Mouse (Mus musculus): Measurements from ENCODE around the gene Tcaf3.

Gene Tcaf3

DNA sequence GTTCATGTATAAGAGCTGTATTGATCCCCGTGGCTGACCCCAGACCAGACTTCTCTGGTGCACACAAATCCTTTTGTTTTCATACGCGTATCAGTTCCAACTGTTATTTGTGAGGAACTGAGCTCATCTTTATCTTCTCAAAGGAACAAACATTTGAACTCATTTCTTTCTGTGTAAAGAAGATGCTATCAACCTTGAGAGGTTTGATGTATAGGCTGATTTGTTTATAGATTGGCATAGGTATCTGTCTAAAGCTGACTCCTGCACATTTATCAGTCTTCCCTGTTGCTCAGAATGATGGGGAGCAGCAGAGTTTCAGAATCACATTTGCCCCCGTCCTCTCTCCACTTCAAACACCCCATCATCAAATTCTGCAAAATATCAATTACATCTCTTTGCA lies at the start of gene Tcaf3:
Gene Tcaf3 (minus strand): TSS at position 101 of the 400 bp plus-strand sequence.
- no peak for DNase-seq

DNA sequence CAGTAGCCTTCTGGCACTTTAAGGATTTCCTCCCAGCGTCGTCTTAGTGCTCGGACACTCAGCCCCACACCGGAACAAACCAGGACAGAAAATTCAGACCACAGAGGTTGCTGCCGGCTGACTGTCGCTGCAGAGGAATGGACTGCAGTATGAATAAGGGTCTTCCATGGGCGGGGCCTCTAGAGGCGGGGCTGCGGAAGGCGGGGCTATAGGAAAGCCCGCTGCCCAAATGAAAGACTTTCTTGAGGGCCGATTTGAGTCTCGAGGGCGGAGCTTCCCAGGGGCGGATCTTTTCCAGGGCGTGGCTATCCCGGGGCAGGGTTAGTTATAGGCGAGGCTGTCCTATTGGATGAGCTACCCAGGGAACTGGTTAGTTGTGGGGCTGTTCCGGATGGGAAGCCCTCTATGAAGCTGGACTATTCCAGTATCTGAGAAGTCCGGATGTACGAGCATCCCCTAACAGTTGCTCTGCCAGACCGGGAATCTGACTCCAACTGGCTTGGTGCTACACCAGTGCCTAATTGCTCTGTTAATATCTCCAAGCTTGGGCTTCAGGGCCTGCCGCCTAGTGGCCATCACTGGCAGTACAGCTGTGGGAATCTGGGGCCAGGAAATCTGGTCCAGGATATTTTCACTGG lies 47.5 kb upstream of the Tcaf3 start, which contains the start of gene Tcaf2:
Gene Tcaf2 (minus strand): TSS at position 343 of the 638 bp plus-strand sequence.
- DNase-seq = peak; percentile 80

DNA sequence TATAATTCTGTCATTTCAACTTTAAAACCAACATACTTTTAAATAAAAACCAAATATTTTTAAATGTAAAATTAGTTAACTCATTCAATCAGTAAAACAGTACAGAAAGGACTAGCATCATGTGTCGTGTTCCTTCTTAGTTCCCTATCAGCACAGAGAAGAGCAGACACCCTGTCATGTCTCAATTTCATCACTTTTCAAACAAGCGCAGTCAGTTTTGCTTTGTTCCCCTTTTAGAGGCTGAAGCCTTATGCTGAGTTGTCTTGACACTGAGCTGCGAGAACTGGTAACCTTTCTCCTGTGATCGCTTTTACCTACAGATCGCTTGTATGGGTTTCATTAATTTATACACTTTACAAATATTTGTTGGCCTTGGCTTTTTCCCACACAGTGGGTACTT lies 36.9 kb upstream of the Tcaf3 start:
- no peak for DNase-seq

DNA sequence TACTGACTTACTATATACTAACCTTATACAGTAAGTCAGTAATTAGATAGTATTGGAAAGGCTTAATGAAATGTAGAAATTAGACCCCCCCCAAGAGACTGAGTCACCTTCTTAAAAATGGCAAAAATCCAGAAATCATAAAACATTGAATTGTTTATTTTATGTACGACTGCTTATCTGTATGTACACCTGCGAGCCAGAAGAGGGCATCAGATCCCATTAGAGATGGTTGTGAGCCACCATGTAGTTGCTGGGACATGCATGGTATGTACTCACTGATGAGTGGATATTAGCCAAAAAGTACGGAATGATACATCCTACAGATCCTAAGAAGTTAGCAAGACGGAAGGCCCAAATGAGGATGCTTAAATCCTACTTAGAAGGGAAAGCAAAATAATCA lies 33.9 kb upstream of the Tcaf3 start:
- no peak for DNase-seq

DNA sequence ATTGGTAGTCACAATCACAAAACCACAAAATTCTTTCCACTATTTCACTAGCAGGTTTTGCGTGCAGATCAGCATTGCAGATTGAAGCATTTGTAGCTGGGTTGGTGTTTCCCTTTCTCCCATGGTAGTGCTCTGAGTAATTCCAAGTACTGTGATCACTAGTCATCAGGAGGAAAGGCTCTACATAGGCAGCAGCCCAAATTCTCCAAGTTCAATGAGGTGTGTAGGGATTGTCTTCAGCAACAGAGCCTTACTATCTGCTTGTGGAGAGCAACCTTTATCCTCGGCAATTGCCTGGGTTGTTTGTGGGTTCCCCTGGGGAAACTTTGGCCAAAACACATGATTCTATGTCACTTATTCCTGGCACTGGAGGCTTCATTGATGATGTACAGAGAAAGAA lies 19.4 kb upstream of the Tcaf3 start:
- no peak for DNase-seq

DNA sequence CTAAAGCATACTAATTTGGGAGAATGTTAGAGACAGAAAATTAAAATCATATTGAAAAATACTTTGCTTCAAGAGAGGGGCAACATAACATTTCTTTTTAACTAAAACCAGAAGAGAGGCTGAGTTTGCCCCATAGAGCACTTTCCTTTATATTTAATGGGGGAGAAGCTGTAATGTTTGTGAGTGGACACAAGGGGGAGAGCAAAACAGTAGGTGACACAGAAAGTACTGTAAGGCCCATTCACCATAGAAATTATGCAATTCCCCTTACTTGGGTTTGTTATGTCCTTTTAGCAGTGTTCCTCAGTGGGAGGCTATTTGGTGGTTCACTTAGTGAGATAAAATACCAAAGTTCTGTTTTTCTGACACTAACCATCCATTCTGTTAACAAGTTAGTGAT lies 14.7 kb upstream of the Tcaf3 start:
- no peak for DNase-seq

DNA sequence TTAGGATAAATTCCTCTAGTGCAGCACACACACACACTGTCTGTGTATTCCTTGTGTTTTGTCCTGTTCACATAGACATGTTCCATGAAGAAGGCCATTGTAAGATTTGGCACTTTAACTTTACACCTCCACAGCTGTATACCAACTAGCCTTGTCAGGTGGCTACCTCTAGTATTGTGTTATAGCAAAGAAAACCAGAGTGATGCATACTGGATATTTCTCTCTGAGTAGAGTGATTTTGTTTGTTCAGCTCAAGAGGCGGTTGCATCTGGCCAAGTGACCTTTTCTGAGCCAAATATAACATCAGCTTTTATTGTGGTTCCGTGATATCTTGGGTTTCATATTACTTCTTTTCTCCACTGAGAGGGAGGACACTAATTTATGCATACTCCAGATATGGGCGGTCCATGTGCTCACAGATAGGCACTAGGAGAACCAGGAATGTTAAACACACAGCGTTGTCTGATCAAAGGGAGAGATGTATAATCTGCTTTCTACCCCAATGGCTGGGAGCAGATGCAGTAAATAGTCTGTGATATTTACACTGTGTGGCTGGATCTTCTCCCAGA lies 13.5 kb upstream of the Tcaf3 start:
- DNase-seq = no peak

DNA sequence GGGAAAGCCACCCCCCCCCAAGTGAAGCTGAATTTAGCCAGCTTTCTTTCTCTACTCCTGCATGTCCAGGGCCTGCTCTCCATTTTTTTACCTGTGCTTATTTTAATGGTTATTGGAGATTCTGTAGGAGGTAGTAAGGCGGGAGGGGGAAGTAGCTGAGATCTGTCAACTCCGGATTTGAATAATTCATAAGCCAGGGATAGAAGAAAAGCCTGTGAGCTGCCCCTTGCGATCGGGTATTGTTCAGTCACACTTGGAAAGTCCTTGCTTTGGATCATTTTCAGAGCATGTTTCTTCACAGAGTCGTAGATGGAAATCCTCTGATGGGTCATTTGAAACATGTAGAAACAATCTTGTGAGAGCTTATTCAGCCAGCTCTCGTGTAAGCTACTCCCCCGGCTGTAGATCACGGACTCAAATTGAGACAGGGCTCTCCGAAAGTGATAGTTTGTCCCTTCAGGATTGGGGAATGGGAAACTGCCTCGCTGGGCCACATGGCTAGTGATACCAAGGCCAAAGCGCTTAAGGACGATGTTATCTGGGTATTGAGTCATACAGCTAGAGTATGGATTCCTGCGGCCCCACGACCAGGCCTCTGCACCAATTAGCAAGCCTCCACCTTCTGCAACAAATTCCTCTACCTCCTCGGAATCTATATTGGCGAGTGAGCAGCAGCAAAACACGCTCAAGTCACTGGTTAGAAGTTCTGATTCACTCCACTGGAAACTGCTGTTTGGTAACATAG lies 4.2 kb downstream of the Tcaf3 start:
- no peak for DNase-seq

DNA sequence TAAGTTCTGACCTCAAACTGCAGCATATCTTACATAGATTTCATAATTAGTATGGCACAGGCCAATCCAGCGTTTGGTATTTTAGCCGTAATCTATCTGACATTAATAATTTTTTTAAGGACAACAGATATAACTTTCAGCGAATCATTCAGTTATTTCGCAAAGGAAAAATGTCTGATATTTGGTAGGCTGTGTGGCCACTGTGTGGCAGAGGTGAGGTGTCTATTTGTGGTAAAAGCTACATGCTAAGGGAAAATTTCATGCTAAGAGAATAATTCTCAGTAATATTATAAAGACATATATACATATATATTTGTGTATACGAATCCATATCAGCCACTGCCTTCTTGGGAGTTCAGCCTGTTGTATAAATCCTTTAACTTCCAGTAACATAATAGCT lies 10.9 kb downstream of the Tcaf3 start:
- no peak for DNase-seq

DNA sequence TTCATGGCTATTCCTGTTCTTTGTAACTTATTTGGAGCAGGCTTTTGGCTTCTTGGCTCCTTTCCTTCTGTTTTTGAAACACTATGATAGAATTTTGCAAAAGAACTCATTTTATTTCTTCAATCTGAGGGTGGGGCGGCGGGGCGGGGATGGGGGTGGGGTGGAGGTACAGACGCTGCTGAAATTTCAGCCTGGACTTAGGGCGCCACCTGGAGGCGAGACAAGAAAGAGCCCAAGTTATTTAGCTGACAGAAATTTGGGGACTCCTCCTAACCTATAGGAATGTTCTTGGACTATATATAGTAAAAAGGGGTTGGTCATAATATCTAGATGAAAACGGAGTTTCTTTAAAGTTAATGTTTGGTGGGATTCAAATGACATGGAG lies 14.0 kb downstream of the Tcaf3 start:
- peak; percentile 73 for DNase-seq

DNA sequence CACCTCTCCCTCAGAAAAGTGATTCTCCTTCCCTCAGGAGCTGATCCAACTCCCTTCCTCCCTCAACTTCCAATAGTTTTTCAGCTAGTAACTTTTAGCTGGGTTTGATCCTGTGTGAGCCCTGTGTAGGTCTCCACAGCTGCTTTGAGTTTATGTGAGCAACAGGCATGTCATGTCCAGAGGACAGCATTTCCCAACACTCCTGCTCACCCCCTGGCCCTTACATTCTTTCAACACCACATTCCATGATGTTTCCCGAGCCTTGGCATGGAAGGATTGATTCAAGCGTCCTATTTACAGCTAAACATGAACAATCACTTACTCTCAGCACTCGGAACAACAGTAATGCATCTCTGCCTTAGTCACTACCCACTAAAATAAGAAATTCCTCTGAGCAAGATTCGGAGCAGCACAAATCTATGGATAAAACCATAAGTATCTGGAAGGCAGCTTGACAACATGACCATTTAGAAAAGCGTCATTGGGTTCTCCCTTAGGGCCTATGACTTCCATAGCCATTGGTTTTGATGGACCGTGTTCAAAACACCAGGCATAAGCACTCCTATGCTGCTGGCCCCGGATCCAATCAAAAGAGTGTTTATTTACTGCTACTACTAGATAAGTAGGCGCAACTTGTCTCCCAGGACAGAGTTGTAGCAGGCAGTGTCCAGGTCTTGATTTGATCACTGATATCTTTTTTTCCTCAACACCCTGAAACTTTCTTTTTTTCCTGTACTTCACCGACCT lies 14.6 kb downstream of the Tcaf3 start:
- DNase-seq = no peak

DNA sequence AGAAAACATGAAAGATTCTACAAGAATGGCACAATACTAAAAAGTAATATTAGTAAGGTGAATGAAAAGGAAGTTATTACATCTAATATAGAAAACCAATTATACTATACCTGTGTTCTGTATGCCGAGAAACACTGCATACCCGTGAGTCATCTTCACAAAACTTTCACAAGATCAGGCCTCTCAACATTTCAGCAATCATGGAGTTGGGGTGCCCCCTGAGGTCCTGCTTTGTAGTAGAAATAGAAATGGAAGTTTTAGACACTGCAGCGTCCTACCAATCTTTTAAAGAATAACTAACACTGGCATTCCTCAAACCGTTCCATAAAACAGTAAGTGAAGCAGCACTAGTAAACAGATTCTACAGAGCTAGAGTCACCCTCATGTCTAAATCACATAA lies 18.8 kb downstream of the Tcaf3 start:
- no peak for DNase-seq

DNA sequence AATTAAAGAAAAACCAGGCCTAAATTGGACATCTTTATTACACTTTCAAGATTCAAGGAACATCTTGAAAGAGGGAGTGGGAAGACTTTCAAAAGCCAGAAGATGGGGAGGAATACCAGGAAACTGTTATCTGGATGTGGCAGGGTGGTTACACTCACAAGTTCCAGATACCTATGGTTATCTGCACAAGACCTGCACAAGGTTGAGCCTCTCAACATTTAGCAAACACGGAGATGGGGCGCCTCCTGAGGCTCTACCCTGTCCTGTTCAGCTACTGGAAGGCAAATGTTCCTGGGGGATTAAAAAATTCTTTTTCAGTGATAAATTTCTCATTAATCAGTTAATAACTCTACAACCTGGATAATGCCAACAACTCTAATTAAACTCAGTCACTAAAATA lies 20.1 kb downstream of the Tcaf3 start:
- peak; percentile 57 for DNase-seq

DNA sequence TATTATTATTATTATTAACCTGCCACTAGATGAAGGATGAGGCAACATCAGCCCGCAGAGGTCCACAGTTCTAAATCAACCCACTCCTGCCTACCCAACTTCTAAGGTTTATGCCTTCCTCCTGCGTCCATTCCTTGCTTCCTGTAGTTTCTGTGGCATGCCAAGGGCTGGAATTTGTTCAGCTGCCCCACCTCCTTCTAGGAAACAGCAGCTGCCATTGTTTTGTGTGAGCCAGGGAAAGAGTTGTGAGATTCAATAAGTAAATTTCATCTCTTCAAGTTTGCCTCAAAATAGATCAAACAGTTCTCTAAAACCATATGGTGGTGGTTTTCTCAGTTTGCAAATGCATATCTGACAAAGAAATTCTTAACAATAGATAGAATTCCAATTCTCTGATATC lies 29.3 kb downstream of the Tcaf3 start:
- no peak for DNase-seq

DNA sequence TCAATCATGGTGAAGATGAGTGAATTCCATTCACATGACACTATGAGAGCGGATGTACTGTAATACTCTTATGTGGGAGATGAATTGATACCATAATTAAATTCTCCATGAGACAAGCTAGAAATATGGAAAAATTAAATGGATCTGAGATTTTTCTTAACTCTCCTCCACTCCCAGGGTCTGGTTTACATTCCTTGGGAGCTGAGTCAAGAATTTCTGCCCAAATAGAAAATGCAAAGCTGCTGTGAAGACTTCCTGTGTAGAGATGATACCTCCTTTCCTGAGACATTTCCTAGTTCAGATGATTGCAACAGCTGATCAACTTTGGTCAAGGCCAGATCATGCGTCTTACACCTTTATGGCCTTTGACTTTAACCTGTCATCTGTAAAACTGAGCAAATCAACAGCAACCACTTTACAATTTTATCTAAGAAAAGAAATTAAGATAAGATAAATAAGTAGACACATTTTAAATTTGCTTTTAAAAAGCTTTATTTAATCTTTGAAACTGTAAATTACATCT lies 31.4 kb downstream of the Tcaf3 start:
- no peak for DNase-seq

DNA sequence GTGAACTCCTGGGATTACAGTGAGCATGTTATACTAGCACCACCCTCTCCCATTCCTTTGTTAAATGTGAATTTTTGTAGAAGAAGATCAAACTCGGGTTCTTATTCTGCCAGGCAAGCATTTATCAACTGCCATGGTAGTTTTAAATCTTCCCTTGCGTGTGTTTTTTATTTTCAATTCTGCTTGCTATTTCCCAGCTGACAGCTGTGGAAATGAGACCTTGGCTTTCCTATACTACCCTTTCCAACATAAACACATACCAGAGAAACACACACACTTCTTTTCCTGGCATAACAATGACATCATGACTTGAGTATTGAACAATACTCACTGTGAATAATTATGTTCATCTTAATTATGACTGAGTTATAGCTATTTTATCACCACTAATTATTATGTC lies 35.2 kb downstream of the Tcaf3 start:
- no peak for DNase-seq

DNA sequence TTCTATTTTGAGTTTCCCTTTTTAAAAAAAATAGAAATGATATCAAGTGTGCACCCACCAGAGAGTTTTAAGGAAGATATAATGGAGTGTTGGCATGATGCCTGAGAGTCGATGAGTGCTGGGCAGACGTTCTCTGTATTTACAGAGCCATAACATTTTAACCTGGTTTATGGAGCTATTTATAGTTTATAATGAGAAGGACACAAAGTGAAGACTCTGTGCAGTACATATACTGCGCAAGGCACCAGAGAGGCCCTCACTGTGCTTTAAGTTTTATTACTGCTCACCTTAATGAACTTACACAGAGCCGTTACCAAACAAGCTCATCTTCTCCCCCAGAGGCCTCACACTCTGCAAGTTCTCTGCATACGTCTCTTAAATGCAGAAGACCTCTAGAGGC lies 36.6 kb downstream of the Tcaf3 start:
- no peak for DNase-seq

DNA sequence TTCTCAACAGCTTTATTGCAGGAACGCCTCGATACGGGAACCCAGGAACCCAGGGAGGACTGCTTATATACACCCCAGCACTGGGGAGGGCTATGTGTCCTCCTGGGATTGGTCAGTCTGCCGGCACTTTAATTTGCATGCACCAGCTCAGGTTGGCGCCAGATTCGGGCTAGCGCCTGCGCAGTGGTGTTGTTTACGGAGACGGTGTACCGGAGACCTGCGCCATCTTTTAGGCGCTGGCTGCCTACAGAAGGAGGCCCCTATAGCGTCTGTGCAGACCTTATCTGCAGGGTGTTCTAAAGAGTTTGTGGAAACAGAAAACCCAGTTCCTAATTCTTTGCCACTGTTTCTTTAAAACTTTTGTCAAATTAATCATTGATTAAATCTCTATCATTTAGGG lies 38.9 kb downstream of the Tcaf3 start:
- DNase-seq = no peak

DNA sequence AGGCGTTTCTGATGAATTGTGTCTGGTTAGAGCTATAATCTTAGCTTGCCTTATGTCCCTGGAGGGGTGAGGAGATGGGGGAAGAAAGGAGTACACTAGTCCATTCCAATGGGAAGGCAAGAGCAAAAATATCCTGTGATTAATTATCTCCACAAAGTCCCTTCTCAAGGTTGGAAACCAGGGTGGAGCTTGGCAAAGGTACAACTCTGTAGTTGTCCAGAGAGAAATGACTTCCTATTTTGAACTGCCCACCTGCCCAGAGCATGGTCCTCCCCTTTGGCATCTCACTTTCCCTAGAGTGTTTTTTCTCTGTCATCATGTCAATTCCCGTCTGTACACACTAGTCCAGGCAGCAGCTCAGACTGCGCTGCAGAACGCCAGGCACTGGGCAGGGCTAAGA lies 50.0 kb downstream of the Tcaf3 start, which contains the start of gene Olfr455:
Gene Olfr455 (minus strand): TSS at position 127 of the 400 bp plus-strand sequence.
- no peak for DNase-seq

DNA sequence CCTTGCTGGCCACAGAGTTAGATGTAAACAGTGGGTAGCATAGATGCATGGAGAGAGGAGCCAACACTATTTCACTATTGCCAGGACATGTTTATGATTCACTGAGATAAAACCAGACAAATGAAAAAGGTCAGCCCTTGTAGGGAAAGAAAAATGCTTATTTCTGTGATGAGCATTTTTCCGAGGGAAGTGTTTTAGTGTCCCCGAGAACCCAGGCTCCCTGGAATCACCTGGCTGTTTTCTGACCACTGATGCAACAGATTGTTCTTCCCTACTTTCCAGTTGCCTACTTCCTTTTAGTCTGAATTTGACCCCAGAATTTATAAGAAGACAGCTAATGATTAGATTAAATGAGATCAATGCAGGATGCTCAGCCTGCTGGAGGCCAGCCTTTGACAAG lies 51.3 kb downstream of the Tcaf3 start:
- DNase-seq = no peak

DNA sequence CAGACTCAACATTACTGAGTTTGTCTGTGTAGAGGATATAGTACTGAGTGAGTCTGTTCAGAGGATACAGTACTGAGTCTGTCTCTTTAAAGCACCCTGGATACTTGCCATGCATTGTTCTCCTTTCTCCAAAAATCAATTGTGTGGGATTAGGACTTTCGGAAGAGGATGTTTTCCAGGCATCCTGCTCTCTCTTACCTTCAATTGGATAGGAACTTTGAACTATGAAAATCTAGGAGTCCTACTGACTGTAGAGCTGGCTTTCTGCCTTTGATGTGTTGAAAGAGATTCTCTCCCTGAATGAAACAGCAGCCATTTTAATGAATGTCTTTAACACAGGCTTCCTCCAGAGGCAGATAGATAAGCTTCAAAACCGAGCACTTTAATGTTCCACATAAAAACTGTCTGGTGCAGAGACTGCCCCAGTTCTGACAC lies 52.0 kb downstream of the Tcaf3 start:
- DNase-seq = no peak

DNA sequence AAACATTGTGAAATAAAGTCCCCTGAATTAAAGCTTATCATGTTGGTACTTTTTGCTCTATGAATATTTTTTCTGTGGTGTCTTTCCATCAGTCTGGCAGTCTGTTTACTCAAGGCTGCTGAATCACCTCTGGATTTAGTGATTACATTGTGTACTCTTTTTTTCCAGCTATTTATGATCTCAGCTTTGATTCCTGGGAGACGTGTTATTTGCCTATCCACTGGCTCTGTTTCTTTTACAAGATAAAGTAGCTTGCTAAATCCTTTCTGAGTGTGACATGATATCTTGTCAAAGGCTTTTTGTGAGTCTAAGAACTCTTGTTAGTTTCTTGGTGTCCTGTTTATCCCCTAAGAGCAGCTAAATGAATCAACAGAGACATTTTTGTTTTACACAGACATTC lies 52.6 kb downstream of the Tcaf3 start:
- no peak for DNase-seq
